21 mouse cellular contexts compared by ENCODE assay signal in the genomic region with DNA sequence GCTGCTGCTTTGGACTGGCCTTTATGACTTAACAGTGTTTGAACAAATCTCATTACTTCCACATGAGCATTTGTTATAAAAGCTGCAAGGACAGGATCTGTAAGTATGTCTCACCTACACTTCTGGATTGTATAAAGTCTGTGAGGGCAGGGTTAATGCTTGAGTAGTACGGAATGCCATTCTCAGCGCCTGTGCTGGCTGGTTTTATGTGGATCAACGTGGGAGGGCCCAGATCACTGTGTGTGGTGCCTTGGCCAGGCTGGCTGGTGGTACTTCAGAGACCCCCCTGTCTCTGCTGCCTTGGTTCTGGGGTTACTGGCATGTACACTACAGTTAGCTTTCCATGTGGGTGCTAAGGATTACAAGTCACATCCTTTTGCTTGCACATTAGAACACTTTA.
DNase-seq lines count a peak whose midpoint lies in the region; ATAC-seq and TF ChIP-seq lines count a peak whose summit lies in the region.
"Had no signal": no experiment of that assay in that cellular context is flagged by ENCODE, and none has a peak within 500 bp of the region (broad histone marks: within the 10 kb centered on the region; RNA-seq: fewer than 3 reads in every experiment).

No protein-coding gene starts in this region.

- no peaks in the 10 kb centered on the region for H3K27me3 ChIP-seq in cerebellum, adult 2 months (ENCODE audit: control insufficient read depth, insufficient read depth, low read length)
- no peaks in the 10 kb centered on the region for H3K27me3 ChIP-seq in lung, embryonic 16.5 days (ENCODE audit: control insufficient read depth, insufficient read depth, low read depth, low read length)
- H3K27me3 ChIP-seq in limb, embryonic 10.5 days (ENCODE audit: low read depth, poor library complexity, severe bottlenecking): no peaks in the 10 kb centered on the region
- H3K27me3 ChIP-seq: heart, embryonic 13.5 days; hindbrain, embryonic 13.5 days; limb, embryonic 15.5 days; neural tube, embryonic 15.5 days had no signal

- H3K4me1 ChIP-seq in cerebellum, adult 2 months (ENCODE audit: control insufficient read depth, insufficient read depth, low read length): peaks cover 20% of the 10 kb centered on the region
- no peaks in the 10 kb centered on the region for H3K4me1 ChIP-seq in lung, embryonic 16.5 days (replicated peaks; ENCODE audit: control insufficient read depth, insufficient read depth, low read length)
- peaks cover 5% of the 10 kb centered on the region; the same call in 1 of the 2 replicates for H3K4me1 ChIP-seq in cortical plate, adult 2 months (ENCODE audit: control insufficient read depth, insufficient read depth, low read length)
- H3K4me1 ChIP-seq in limb, embryonic 10.5 days: peaks cover 9% of the 10 kb centered on the region; the same call in 1 of the 2 replicates
- H3K4me1 ChIP-seq: heart, embryonic 13.5 days; hindbrain, embryonic 13.5 days had no signal

- peak overlapping the region; percentile 90; the same call in 1 of the 2 replicates for H3K27ac ChIP-seq in cerebellum, adult 2 months (ENCODE audit: insufficient read depth, low read length)
- no peak overlapping the region for H3K27ac ChIP-seq in lung, embryonic 16.5 days (ENCODE audit: low read length)
- H3K27ac ChIP-seq in cortical plate, adult 2 months (ENCODE audit: insufficient read depth, low read length): peak overlapping the region; percentile 42; the same call in 1 of the 2 replicates
- peak overlapping the region; percentile 77 for H3K27ac ChIP-seq in limb, embryonic 10.5 days
- H3K27ac ChIP-seq: heart, embryonic 13.5 days; hindbrain, embryonic 13.5 days; limb, embryonic 15.5 days; liver, embryonic 14.5 days; macrophage; neural tube, embryonic 15.5 days had no signal

- TF ChIP-seq CTCF in cerebellum, adult 2 months (IDR thresholded peaks at IDR 0.05; ENCODE audit: borderline replicate concordance, insufficient read depth, low read depth, low read length): no peak
- no peak for TF ChIP-seq CTCF in cortical plate, adult 2 months (IDR thresholded peaks at IDR 0.05; ENCODE audit: extremely low read depth, insufficient read depth, low read length)

- no peak overlapping the region for H3K4me2 ChIP-seq in lung, embryonic 16.5 days (ENCODE audit: low read depth, low read length)
- H3K4me2 ChIP-seq: heart, embryonic 13.5 days; hindbrain, embryonic 13.5 days; limb, embryonic 15.5 days; neural tube, embryonic 15.5 days had no signal

- 28% methylated on average over 3 of the region's 3 CpGs for WGBS in cerebellum, adult 2 months
- WGBS in lung, embryonic 16.5 days: 30% methylated on average over 3 of the region's 3 CpGs
- WGBS in limb, embryonic 10.5 days: 25% methylated on average over 3 of the region's 3 CpGs

- H3K36me3 ChIP-seq in lung, embryonic 16.5 days (ENCODE audit: control insufficient read depth, insufficient read depth, low read length): peaks cover 4% of the 10 kb centered on the region; the same call in 1 of the 2 replicates
- peaks cover 10% of the 10 kb centered on the region for H3K36me3 ChIP-seq in limb, embryonic 10.5 days
- H3K36me3 ChIP-seq: limb, embryonic 15.5 days had no signal

- H3K9me3 ChIP-seq in lung, embryonic 16.5 days (ENCODE audit: control insufficient read depth, low read length): no peaks in the 10 kb centered on the region
- H3K9me3 ChIP-seq in limb, embryonic 10.5 days (replicated peaks): no peaks in the 10 kb centered on the region
- H3K9me3 ChIP-seq: heart, embryonic 13.5 days; hindbrain, embryonic 13.5 days; limb, embryonic 15.5 days; neural tube, embryonic 15.5 days had no signal

- no peak for DNase-seq in cerebellum, adult 2 months
- no peak for DNase-seq in cerebellum, postnatal 4 days (ENCODE audit: low spot score in 2 of 2)
- no peak for DNase-seq in lung, postnatal 14 days
- DNase-seq in limb, embryonic 10.5 days (ENCODE audit: low spot score): peak; percentile 40
- no peak for DNase-seq in retina, postnatal 1 day
- no peak for DNase-seq in yolk sac, embryonic 10.5 days (ENCODE audit: low spot score)
- DNase-seq: adrenal gland, postnatal 14 days; gastrocnemius, postnatal 10 days; heart, adult 11 months; heart, postnatal 14 days; kidney, postnatal 36 days had no signal

- no peak overlapping the region for H3K9ac ChIP-seq in lung, embryonic 16.5 days (ENCODE audit: low read length)
- H3K9ac ChIP-seq: heart, embryonic 13.5 days; hindbrain, embryonic 13.5 days; limb, embryonic 15.5 days; liver, embryonic 14.5 days; neural tube, embryonic 15.5 days had no signal

- no peak overlapping the region for H3K4me3 ChIP-seq in cerebellum, adult 2 months (replicated peaks; ENCODE audit: insufficient read depth, low read depth, low read length)
- H3K4me3 ChIP-seq in lung, embryonic 16.5 days (ENCODE audit: low read length): no peak overlapping the region
- H3K4me3 ChIP-seq in cortical plate, adult 2 months (ENCODE audit: insufficient read depth, low read length): no peak overlapping the region
- H3K4me3 ChIP-seq in limb, embryonic 10.5 days: no peak overlapping the region
- H3K4me3 ChIP-seq: heart, embryonic 13.5 days; hindbrain, embryonic 13.5 days; limb, embryonic 15.5 days; neural tube, embryonic 15.5 days had no signal

- ATAC-seq in lung, embryonic 16.5 days (ENCODE audit: low read depth): 0 out of 2 replicates have a peak, but pooled peaks have one; percentile 49
- ATAC-seq: forebrain, embryonic 14.5 days; inflammation-experienced regulatory T-cells, adult 6 months had no signal

- TF ChIP-seq POLR2A in cerebellum, adult 2 months (IDR thresholded peaks at IDR 0.05; ENCODE audit: borderline replicate concordance, insufficient read depth, low read length): no peak
- TF ChIP-seq POLR2A in cortical plate, adult 2 months (IDR thresholded peaks at IDR 0.05; ENCODE audit: extremely low read depth, insufficient read depth, low read length): no peak
